Mouse (Mus musculus) limb, embryonic 14.5 days (tissue): ENCODE data around the gene Ccdc171. TPM values are rescaled to one million over a fixed set of nuclear protein-coding genes. Genes with fewer than 3 reads are reported as not detected.

Experiments
- ATAC-seq: fragments of 200-750 bp; cut with Nextera tagmentation; 2 replicates; pipeline ENCODE4 v1.8.0; 2017; ENCODE audit warnings: low read depth, moderate number of reproducible peaks, moderate TSS enrichment; ENCODE audit not compliant: low FRiP score
- DNase-seq: peaks from one replicate; pipeline ENCODE4 v3.0.0-alpha.2; 2015; ENCODE audit warnings: low spot score
- H3K27ac ChIP-seq: fragments of 300-500 bp; sonication (generic); replicated peaks from 2 replicates; pipeline ENCODE4 v1.5.1; 2014; ENCODE audit warnings: low read depth, mild to moderate bottlenecking, low read length, moderate library complexity, mixed read lengths
- H3K27me3 ChIP-seq: fragments of 300-500 bp; sonication (generic); 2 replicates; pipeline ENCODE4 v1.6.1; 2014; ENCODE audit warnings: low read length, mixed read lengths; ENCODE audit not compliant: control insufficient read depth, insufficient read depth
- H3K36me3 ChIP-seq: fragments of 300-500 bp; sonication (generic); 2 replicates; pipeline ENCODE4 v1.6.1; 2014; ENCODE audit warnings: mild to moderate bottlenecking, low read length, moderate library complexity, mixed read lengths; ENCODE audit not compliant: control insufficient read depth, insufficient read depth
- H3K4me1 ChIP-seq: fragments of 300-500 bp; sonication (generic); 2 replicates; pipeline ENCODE4 v1.6.1; 2014; ENCODE audit warnings: antibody characterized with exemption, low read length, mixed read lengths; ENCODE audit not compliant: control insufficient read depth, insufficient read depth
- H3K4me2 ChIP-seq: fragments of 300-500 bp; sonication (generic); replicated peaks from 2 replicates; pipeline ENCODE4 v1.6.1; 2014; ENCODE audit warnings: low read depth, mild to moderate bottlenecking, low read length, moderate library complexity; ENCODE audit not compliant: severe bottlenecking
- H3K4me3 ChIP-seq: fragments of 300-500 bp; sonication (generic); replicated peaks from 2 replicates; pipeline ENCODE4 v1.5.1; 2014; ENCODE audit warnings: low read length
- H3K9ac ChIP-seq: fragments of 300-500 bp; sonication (generic); 2 replicates; pipeline ENCODE4 v1.6.1; 2014; ENCODE audit warnings: mild to moderate bottlenecking, low read depth, low read length, moderate library complexity; ENCODE audit not compliant: severe bottlenecking
- H3K9me3 ChIP-seq: fragments of 300-500 bp; sonication (generic); 2 replicates; pipeline ENCODE4 v1.6.1; 2016; ENCODE audit warnings: low read length; ENCODE audit not compliant: control insufficient read depth
- POLR2A ChIP-seq: fragments of 200-500 bp; IDR thresholded peaks from 2 replicates; pipeline ENCODE4 v1.8.0; 2012; ENCODE audit warnings: inconsistent platforms, mild to moderate bottlenecking, moderate library complexity, borderline replicate concordance; ENCODE audit not compliant: insufficient read depth, insufficient read length; ENCODE audit errors: extremely low read depth
- WGBS: fragments of 180-500 bp; shearing (Covaris S2); extraction: QIAGEN DNeasy Blood & Tissue Kit; methylation state at CpG from one replicate; pipeline ENCODE4 v1.1.7; 2014; 5-methylcytosine and 5-hydroxymethylcytosine counted together
- polyA plus RNA-seq, 2 experiments: library from polyadenylated mRNA; depleted of rRNA in 1 of 2; stranded (reverse) in 1 of 2; unstranded in 1 of 2; fragments of >200 nt; fragmentation: Nextera tagmentation in 1 of 2; extraction: Ambion mirVana in 1 of 2; gene quantifications; 2 replicates each; pipeline versions ENCODE4 v1.2.1 to v1.2.3; 2012 to 2014

The Ccdc171 gene
- polyA plus RNA-seq, 2 experiments = 4.1 to 5.0 TPM

DNA sequence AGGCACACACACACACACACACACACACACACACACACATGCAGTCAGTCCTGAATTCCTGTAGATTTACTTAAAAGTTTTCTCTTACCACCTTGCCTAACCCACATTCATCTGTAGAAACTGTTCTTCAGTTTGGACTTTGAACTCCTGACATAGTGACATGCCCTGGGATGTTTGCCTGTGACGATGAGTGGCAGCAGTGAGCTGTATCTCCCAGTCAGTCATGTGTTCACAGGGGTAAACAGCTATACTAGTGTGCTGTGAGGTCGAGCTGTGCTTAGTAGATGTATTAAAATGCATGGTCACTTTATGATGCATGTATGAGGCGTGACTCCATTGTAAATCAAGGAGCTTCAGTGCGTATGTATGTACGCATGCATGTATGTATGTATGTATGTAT is 328.5 kb downstream of the Ccdc171 start:
- no peak overlapping the region for H3K4me2 ChIP-seq
- no peaks in the 10 kb centered on the region for H3K9me3 ChIP-seq
- no peaks in the 10 kb centered on the region for H3K27me3 ChIP-seq
- no peak overlapping the region for H3K9ac ChIP-seq
- no peak for TF ChIP-seq POLR2A
- 85% methylated on average over 5 of the region's 5 CpGs for WGBS
- ATAC-seq = no peak
- H3K36me3 ChIP-seq = no peaks in the 10 kb centered on the region
- no peak overlapping the region for H3K27ac ChIP-seq
- no peak for DNase-seq
- no peak overlapping the region for H3K4me3 ChIP-seq
- H3K4me1 ChIP-seq = no peaks in the 10 kb centered on the region

DNA sequence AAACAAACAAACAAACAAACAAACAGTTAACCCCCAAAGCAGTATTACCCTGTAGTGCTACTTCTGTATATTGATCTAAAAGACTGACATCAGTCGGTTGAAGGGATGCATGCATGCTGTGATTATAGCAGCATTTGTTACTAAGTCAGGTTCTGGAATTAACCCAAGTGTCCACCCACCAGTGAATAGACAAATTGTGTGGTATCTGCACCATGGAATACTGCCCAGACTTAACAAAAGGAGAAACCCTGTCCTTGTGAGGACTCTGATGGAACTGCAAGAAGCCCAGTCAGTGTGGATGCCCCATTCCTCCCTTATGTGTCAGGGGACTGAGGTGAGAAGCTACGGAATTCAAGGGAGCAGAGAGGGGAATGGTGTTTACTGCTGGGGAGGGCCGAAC is 336.4 kb downstream of the Ccdc171 start:
- Histone ChIP-seq H3K9me3 (no peaks in the 10 kb centered on the region), H3K4me3 (no peak overlapping the region), H3K9ac (no peak overlapping the region), H3K4me2 (no peak overlapping the region), H3K4me1 (peaks cover 6% of the 10 kb centered on the region), H3K36me3 (no peaks in the 10 kb centered on the region), H3K27ac (no peak overlapping the region), H3K27me3 (no peaks in the 10 kb centered on the region)
- DNase-seq (no peak), ATAC-seq (no peak)
- WGBS = 59% methylated on average over 3 of the region's 3 CpGs
- TF ChIP-seq POLR2A = no peak

DNA sequence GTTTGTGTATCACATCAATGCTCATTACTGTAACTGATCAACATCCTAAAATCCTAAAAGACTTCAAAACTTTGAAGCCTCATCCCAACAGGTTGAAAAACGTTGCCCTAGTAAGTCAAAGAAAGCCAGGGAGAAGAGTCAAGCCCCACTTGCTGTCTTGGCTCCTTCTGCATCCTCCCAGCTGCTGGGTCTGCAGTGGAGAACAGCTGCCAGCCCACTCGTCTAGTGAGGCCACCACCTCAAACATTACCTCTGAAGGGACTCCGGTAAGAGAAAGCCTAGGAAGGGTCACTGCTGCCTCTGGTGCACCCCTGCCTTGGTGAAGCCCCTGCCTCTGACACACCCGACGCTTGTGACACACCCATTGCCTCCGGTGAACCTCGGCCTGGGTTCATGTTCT is 336.9 kb downstream of the Ccdc171 start:
- no peak for ATAC-seq
- Histone ChIP-seq H3K9ac (no peak overlapping the region), H3K36me3 (no peaks in the 10 kb centered on the region), H3K4me1 (peaks cover 6% of the 10 kb centered on the region), H3K9me3 (no peaks in the 10 kb centered on the region), H3K27me3 (no peaks in the 10 kb centered on the region), H3K4me3 (no peak overlapping the region), H3K4me2 (no peak overlapping the region), H3K27ac (no peak overlapping the region)
- no peak for DNase-seq
- 68% methylated on average over 7 of the region's 7 CpGs for WGBS
- no peak for TF ChIP-seq POLR2A

DNA sequence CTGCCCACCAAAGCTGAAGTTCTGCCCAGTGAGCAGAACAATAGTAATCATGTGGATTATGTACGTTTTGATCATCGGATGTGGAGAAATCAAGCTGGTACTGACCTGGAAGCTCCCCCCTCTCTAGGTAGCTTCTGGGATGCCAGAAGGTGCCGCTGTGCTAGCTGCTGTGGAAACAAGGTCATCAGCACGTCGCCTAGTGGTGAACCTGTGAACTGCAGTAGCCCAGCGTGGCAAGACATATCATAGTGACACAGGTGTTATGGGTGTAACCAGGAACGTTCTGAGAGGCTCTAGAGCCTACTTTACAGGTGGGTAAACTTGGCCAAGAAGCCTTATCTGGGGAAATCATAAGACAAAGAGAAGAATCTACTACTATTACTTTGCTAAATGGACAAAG is 351.3 kb downstream of the Ccdc171 start:
- no peak for TF ChIP-seq POLR2A
- WGBS = 63% methylated on average over 7 of the region's 7 CpGs
- H3K27me3 ChIP-seq = no peaks in the 10 kb centered on the region
- peaks cover 7% of the 10 kb centered on the region; the same call in 1 of the 2 replicates for H3K4me1 ChIP-seq
- no peak overlapping the region for H3K4me3 ChIP-seq
- no peak for ATAC-seq
- no peak for DNase-seq
- no peak overlapping the region for H3K9ac ChIP-seq
- no peaks in the 10 kb centered on the region for H3K36me3 ChIP-seq
- no peak overlapping the region for H3K4me2 ChIP-seq
- H3K9me3 ChIP-seq = no peaks in the 10 kb centered on the region
- H3K27ac ChIP-seq = no peak overlapping the region

DNA sequence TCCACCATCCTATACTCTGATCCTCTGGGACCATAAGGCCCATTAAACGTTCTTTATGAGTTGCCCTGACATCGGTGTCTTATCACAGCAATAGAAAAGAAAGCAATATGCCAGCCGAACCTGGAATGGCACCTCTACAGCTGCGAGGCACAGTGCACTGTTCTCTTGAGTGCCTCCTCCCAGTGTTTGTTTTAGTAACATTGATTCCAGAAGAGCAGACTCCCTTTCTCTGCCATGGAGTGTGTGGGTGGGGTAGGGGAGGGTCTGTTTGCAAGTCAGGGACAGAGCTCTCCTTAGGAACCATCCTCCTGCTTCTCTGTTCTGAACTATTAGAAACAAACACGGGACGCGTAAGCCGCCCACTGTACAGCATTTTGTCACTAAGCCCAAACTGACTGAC is 352.9 kb downstream of the Ccdc171 start:
- Histone ChIP-seq H3K27me3 (no peaks in the 10 kb centered on the region), H3K4me2 (no peak overlapping the region), H3K36me3 (no peaks in the 10 kb centered on the region), H3K9ac (no peak overlapping the region), H3K27ac (no peak overlapping the region), H3K4me3 (no peak overlapping the region), H3K9me3 (no peaks in the 10 kb centered on the region), H3K4me1 (peaks cover 7% of the 10 kb centered on the region; the same call in 1 of the 2 replicates)
- no peak for TF ChIP-seq POLR2A
- no peak for DNase-seq
- ATAC-seq = no peak
- WGBS = 80% methylated on average over 8 of the region's 8 CpGs

DNA sequence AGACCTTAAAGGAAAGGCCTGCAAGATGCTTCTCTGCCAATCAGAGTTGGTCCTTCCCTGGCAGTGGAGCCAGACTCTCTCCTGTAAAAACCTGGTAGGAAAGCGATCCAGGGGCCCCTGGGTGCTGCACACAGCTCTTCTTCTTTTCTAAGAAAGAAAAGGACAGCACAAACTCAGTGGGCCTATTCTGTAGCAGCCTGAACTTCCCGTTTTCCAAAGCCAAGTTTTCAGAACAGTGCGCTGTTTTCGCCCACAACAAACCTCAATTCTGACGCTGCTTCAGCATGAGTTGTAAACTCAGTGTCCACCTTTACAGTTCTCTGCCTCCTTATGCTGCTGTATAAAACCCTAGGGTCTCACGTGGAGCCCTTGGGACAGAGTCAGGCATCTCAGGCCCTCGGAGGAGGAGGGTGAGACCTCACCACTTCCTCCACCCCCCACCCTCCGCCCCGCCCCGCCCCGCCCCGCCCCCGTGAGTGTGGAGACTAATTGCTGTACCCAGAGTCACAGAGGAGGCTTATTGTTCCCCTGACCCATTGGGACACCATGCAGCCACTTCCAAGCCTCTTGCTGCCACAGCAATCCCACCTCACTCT is 363.2 kb downstream of the Ccdc171 start:
- TF ChIP-seq POLR2A = no peak
- Histone ChIP-seq H3K9ac (no peak overlapping the region), H3K27me3 (no peaks in the 10 kb centered on the region), H3K36me3 (no peaks in the 10 kb centered on the region), H3K4me3 (no peak overlapping the region), H3K9me3 (no peaks in the 10 kb centered on the region), H3K4me1 (no peaks in the 10 kb centered on the region), H3K4me2 (no peak overlapping the region), H3K27ac (no peak overlapping the region)
- DNase-seq (no peak), ATAC-seq (no peak)
- WGBS = 52% methylated on average over 13 of the region's 13 CpGs
